Mouse (Mus musculus) urinary bladder, postnatal 10 days (tissue): ENCODE data around the gene Ubxn10.

Source experiments
- DNase-seq: peaks from one replicate; pipeline ENCODE4 v3.0.0; 2022; ENCODE audit warnings: low spot score

The Ubxn10 gene

GRCm38 (mm10) chr4:138702031-138702430 lies 34.9 kb downstream of the Ubxn10 start:
- DNase-seq: no peak

GRCm38 (mm10) chr4:138701111-138701510 lies 35.9 kb downstream of the Ubxn10 start:
- no peak for DNase-seq

GRCm38 (mm10) chr4:138700184-138700982 lies 36.6 kb downstream of the Ubxn10 start:
- DNase-seq: no peak

- no peak for DNase-seq
These were observed 38.7 kb downstream of the Ubxn10 start for GRCm38 (mm10) chr4:138698296-138698695.

- DNase-seq: no peak
These were observed 39.7 kb downstream of the Ubxn10 start for GRCm38 (mm10) chr4:138697166-138697860.

- no peak for DNase-seq
These were observed 40.2 kb downstream of the Ubxn10 start for GRCm38 (mm10) chr4:138696720-138697119.

GRCm38 (mm10) chr4:138693043-138693692 lies 43.8 kb downstream of the Ubxn10 start:
- DNase-seq: no peak

- no peak for DNase-seq
These were observed 45.4 kb downstream of the Ubxn10 start for GRCm38 (mm10) chr4:138691443-138692181.

GRCm38 (mm10) chr4:138690561-138690960 lies 46.4 kb downstream of the Ubxn10 start:
- no peak for DNase-seq

GRCm38 (mm10) chr4:138689094-138689512 lies 47.9 kb downstream of the Ubxn10 start:
- no peak for DNase-seq

- no peak for DNase-seq
These were observed 51.2 kb downstream of the Ubxn10 start for GRCm38 (mm10) chr4:138685813-138686212.

- DNase-seq: no peak
These were observed 54.2 kb downstream of the Ubxn10 start for GRCm38 (mm10) chr4:138682760-138683159.

GRCm38 (mm10) chr4:138680124-138680523 lies 56.8 kb downstream of the Ubxn10 start:
- DNase-seq: no peak

- DNase-seq: no peak
These were observed 59.4 kb downstream of the Ubxn10 start for GRCm38 (mm10) chr4:138677579-138677978.

- no peak for DNase-seq
These were observed 60.5 kb downstream of the Ubxn10 start for GRCm38 (mm10) chr4:138676480-138676879.

- DNase-seq: no peak
These were observed 64.8 kb downstream of the Ubxn10 start for GRCm38 (mm10) chr4:138672160-138672559.

- no peak for DNase-seq
These were observed 66.7 kb downstream of the Ubxn10 start for GRCm38 (mm10) chr4:138670093-138670889.

- DNase-seq: no peak
These were observed 70.4 kb downstream of the Ubxn10 start for GRCm38 (mm10) chr4:138666521-138666920.

- no peak for DNase-seq
These were observed 76.9 kb downstream of the Ubxn10 start for GRCm38 (mm10) chr4:138659936-138660602.
